Mouse (Mus musculus) liver, embryonic 14.5 days (tissue): ENCODE results near the gene Acsbg2.

ENCODE experiments used
- CTCF ChIP-seq: IDR thresholded peaks from 2 replicates; pipeline ENCODE4 v1.5.1; 2016; ENCODE audit warnings: antibody characterized with exemption, low read depth, control low read depth
- EP300 ChIP-seq: IDR thresholded peaks from 2 replicates; pipeline ENCODE4 v1.6.1; 2016; ENCODE audit warnings: antibody characterized with exemption, low read depth

GRCm38 (mm10) chr17:56855421-56855820 is 18.8 kb downstream of the Acsbg2 start:
- TF ChIP-seq EP300: no peak
- no peak for TF ChIP-seq CTCF
